Mouse (Mus musculus) C2C12 (cell line): ENCODE measurements at regions not wholly inside any gene's neighbourhood (a gene's known extent, or its start where the extent isn't known, plus 50 kb on each side); places are given as distances from the start of the nearest gene placed in this dataset.

Source experiments
- CEBPB ChIP-seq: IDR thresholded peaks from one replicate; pipeline ENCODE4 v1.6.1; 2011; ENCODE audit warnings: low read depth, mild to moderate bottlenecking, control low read depth, moderate library complexity
- CTCF ChIP-seq: IDR thresholded peaks from one replicate; pipeline ENCODE4 v1.5.1; 2011; ENCODE audit not compliant: control insufficient read depth, insufficient read depth, insufficient read length
- FOSL1 ChIP-seq: IDR thresholded peaks from one replicate; pipeline ENCODE4 v1.8.0; 2011; ENCODE audit warnings: mild to moderate bottlenecking, low read length; ENCODE audit not compliant: poor library complexity, insufficient read depth, severe bottlenecking
- MAX ChIP-seq: IDR thresholded peaks from one replicate; pipeline ENCODE4 v1.6.1; 2011; ENCODE audit warnings: mild to moderate bottlenecking, control low read depth
- MYOD1 ChIP-seq: IDR thresholded peaks from one replicate; pipeline ENCODE4 v1.6.1; 2011; ENCODE audit warnings: low read depth; ENCODE audit not compliant: control insufficient read depth, insufficient read length
- MYOG ChIP-seq: IDR thresholded peaks from one replicate; pipeline ENCODE4 v1.6.1; 2011; ENCODE audit not compliant: control insufficient read depth, insufficient read length; ENCODE audit errors: extremely low read depth
- USF1 ChIP-seq: IDR thresholded peaks from one replicate; pipeline ENCODE4 v1.6.1; 2011; ENCODE audit warnings: low read depth, mild to moderate bottlenecking, control low read depth, moderate library complexity

- TF ChIP-seq CTCF (no peak), MYOD1 (no peak), USF1 (no peak), MYOG (no peak), MAX (no peak), CEBPB (no peak), FOSL1 (no peak)
These were observed 343.3 kb downstream of the Insc start for GRCm38 (mm10) chr7:115086542-115087448.
